Mouse (Mus musculus) brain, embryonic 14.5 days (tissue): ENCODE data around the gene Cpeb3.

Source experiments
- CTCF ChIP-seq: fragments of 200-500 bp; IDR thresholded peaks from 2 replicates; pipeline ENCODE4 v1.5.1; 2012; ENCODE audit warnings: inconsistent platforms, mild to moderate bottlenecking, moderate library complexity, borderline replicate concordance; ENCODE audit not compliant: insufficient read depth, insufficient read length; ENCODE audit errors: extremely low read depth
- POLR2A ChIP-seq: fragments of 200-500 bp; IDR thresholded peaks from 2 replicates; pipeline ENCODE4 v1.6.1; 2012; ENCODE audit warnings: mild to moderate bottlenecking, inconsistent platforms, borderline replicate concordance; ENCODE audit not compliant: poor library complexity, insufficient read depth, insufficient read length, severe bottlenecking; ENCODE audit errors: extremely low read depth

- TF ChIP-seq CTCF (no peak), POLR2A (no peak; the same call in 1 of the 2 replicates)
Observed at GRCm38 (mm10) chr19:37018411-37018810, 190.0 kb downstream of the Cpeb3 start.
